Mouse (Mus musculus) urinary bladder, postnatal 4 days (tissue): ENCODE measurements around the gene Shox2.

Source experiments
- DNase-seq, 2 experiments: peaks; one replicate each; pipeline ENCODE4 v3.0.0; 2021 to 2022; ENCODE audit warnings: low spot score in 2 of 2

The Shox2 gene

GRCm38 (mm10) chr3:66964884-66965283, 16.7 kb downstream of the Shox2 start:
- DNase-seq = no peak

GRCm38 (mm10) chr3:66959972-66960371, 21.6 kb downstream of the Shox2 start:
- DNase-seq = no peak

GRCm38 (mm10) chr3:66955126-66955525, 26.4 kb downstream of the Shox2 start:
- no peak for DNase-seq

GRCm38 (mm10) chr3:66939675-66940074, 41.9 kb downstream of the Shox2 start:
- DNase-seq = no peak

- DNase-seq = no peak
These were observed 59.1 kb downstream of the Shox2 start for GRCm38 (mm10) chr3:66922436-66922835.
